Mouse (Mus musculus) spleen, postnatal 14 days (tissue): ENCODE measurements around the gene Gm14862.

Experiments used
- DNase-seq, 2 experiments: peaks; one replicate each; pipeline ENCODE4 v3.0.0; 2021 to 2022; ENCODE audit warnings: low spot score in 2 of 2

The Gm14862 gene

DNA sequence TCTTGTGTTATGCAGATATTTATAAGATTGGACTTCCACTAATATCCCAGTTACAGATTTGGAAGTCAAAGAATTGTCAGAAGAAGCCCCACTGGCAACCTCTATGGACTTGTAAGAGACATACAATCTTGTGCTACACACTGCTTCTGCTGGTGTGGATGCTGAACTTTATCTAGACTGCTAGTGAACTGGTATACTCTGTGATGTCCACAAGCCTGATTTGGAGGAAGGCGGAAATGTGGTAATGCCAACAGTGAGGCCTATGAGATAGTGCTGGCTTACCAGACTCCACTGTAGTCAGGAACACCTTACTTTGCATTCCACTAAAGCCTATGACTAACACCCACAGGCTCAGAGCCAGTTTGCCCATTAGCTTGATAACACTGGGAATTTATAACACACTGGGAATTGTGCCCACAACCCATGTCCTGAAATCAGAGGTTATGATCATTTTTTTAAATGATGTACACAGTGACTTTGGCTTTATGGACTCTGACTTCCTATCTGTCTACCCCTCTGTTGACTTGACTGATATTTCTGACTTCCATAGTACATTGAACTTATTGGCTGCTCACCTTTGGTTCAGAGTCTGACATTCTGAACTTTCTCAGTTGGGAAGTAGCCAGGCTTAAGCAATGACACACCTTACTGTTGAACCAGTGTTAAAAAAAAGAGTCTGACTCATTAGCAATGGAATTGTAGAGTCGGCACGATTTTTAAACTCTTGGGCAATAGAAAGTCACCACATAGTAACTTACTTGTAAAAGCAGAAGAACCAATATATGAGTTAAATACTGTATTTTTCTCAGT is 34.1 kb downstream of the Gm14862 start:
- DNase-seq, result no peak

DNA sequence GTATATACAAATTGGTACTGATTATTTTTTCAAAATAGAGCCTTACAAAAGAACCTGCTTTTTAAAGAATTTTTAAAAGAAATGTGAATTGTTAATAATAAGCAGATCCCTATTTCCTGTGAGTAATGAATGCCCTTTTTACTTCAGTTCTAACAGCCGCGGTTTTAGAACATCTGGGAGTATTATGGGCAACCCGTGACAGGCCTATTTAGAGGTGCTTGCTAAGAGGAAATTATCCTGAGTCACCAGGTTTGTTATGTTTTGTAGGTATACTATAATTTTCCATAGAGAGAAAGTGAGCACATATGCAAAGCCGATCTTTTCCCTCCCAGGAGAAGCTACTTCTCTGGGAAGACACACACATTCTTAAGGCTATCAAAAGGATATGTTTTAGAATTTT is 35.0 kb downstream of the Gm14862 start:
- DNase-seq, result no peak

DNA sequence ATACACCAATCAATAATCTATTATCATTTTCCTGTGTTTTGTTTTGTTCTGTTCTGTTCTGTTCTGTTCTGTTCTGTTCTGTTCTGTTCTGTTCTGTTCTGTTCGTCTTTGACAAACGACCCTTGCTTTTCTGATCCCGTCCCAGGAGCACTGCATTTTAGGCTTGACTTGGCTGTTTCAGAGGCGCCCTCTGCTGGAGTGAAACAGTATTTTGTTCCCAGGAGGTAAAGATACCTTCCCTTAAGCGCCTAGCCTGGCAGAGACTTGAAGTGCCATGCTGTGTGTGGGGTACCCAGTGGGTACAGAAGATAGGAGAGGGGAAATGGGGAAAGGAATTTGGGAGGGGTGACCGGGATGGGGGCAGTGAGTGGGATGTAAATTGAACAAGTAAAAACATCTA is 35.5 kb downstream of the Gm14862 start:
- peak; percentile 13 to 46 for DNase-seq

DNA sequence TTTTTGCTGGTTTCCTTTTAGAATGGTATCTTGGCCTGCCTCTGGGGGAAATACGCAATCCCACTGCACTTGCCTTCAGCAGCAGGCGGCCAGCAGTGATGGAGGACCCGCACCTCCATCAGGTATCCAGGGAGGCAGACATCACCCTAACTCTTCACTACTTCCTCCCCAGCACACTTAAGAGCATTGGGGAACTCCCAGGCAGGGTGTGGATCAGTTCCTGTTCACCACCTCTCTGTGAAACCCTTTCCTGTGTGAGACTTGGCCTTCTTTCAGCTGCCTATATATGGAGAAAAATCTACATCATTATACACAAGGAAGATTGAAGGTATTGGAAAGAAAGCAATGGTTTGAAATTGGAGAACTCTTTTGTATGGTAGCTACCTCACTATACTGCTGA is 37.1 kb downstream of the Gm14862 start:
- no peak for DNase-seq

DNA sequence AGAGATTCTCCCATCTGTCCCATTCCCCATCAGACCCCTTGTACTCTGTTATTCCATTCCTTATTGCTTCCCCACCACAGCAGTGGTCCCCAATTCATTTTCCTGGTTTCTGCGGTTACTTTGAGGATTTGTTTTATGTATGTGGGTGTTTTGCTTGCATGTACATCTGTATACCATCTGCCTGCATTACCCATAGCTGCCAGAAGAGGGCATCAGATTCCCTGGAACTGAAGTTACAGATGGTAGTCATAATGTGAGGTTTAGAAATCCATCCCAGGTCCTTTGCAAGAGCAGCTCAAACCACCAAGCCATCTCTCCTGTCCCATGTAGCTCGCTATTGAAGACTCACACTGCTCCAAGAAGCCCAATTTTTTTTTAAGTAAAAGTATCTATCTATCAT is 40.5 kb downstream of the Gm14862 start:
- DNase-seq, result peak in 1 of 2 experiments; percentile 10

DNA sequence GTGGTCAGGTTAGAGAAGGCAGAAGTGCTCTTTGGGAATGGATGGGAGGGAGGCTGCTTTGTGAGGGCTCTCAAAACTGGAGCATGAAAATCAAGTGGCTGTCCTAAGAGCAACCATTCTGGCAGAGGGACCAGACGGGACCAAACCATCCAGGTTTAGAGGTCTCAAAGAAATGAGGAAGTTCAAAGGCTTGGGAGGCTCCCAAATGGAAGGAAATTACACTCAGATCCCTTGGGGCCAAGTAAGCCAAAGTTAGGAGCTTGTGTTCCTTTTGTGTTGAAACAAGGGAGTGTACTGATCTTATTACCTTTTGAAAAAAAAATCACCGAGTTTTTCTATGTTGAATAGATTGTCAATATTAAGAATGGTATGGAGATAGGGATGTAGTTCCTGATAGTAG is 51.6 kb downstream of the Gm14862 start:
- no peak for DNase-seq

DNA sequence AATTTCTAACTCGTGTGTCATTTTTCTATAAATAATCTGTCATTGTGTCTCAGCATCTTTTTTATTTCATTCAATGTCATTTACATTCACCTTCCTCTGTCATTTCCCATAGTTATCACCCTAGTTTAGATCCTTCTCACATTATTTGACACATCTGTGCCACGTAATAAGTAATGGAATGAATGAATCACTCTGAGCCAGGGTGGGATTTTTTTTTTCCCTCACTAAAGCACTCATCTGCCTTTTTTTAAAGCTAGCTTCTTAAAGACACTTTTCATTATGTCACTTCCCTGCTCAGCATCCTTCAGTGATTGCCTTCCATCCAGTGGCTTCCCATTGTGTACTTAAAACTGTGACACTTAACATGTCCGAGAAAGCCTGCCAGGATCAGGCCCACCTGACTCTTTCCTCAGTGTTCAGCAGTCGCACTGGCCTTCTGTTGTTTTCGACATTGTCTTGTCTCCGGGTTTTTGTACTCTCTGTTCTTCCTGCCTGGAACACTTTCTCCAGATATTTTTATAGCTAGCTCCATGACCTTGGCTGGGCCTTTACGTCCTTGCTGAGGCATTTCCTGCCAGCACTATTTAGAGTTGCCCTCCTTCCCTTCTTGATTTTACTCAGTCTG is 53.8 kb downstream of the Gm14862 start:
- DNase-seq, result no peak

DNA sequence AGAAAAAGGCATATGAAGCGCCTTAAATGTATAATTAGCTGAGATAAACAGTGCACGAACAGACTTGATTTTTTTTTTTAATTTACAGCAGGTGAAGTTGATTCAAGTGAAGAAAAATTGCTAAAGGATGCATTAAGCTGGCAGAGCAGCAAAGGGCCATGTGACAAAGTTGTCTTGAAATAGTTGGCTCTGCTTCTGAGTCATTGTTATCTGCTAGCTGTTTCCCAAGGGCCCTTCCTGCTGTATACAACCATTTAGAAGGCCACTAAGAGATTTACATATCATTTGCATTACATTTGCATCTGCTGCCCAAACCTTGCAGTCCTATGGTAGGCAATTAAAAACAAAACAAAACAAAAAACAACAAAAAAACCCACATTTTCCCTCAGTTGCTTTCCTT is 54.7 kb downstream of the Gm14862 start:
- no peak for DNase-seq
